Mouse (Mus musculus): ENCODE data around the gene Kansl3. TPM values are rescaled to one million over a fixed set of nuclear protein-coding genes. Genes with fewer than 3 reads are reported as not detected.

Gene Kansl3
- polyA plus RNA-seq, 1 experiment, result 47.9 TPM

DNA sequence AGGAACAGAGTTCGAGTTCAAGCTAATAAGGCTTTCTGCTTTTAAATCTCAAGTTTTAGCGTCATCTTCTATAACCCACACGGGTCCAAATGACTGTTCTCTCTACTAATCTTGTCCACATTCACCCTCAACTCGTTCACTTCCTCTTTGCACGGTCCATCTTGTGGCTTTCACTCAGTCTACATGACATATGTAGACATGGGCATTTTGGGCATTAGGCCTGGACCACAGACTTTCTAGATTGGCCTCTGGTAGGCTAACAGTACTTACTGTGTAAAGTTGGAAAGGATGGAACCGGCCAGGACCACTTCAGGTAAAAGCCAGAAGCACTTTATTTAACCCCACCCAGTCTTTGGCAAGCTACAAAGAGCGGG, 61.9 kb downstream of the Kansl3 start:
- H3K4me1 ChIP-seq (ENCODE audit: control insufficient read depth, insufficient read depth, low read length), result peaks cover 10% of the 10 kb centered on the region
- H3K27ac ChIP-seq (ENCODE audit: insufficient read depth, low read length), result no peak overlapping the region
- no peak overlapping the region for H3K4me3 ChIP-seq (ENCODE audit: insufficient read depth, low read length)
- TF ChIP-seq POLR2A (IDR thresholded peaks at IDR 0.05; ENCODE audit: low read depth, low read length) (no peak), CTCF (IDR thresholded peaks at IDR 0.05; ENCODE audit: borderline replicate concordance, insufficient read depth, low read length) (no peak)

GRCm38 (mm10) chr1:36306120-36306519, 62.9 kb downstream of the Kansl3 start:
- Histone ChIP-seq H3K4me1 (ENCODE audit: control insufficient read depth, insufficient read depth, low read length) (peaks cover 8% of the 10 kb centered on the region), H3K27ac (ENCODE audit: insufficient read depth, low read length) (no peak overlapping the region), H3K4me3 (ENCODE audit: insufficient read depth, low read length) (no peak overlapping the region)
- no peak for TF ChIP-seq CTCF (IDR thresholded peaks at IDR 0.05; ENCODE audit: borderline replicate concordance, insufficient read depth, low read length)
- TF ChIP-seq POLR2A (IDR thresholded peaks at IDR 0.05; ENCODE audit: low read depth, low read length), result no peak

- TF ChIP-seq CTCF (IDR thresholded peaks at IDR 0.05; ENCODE audit: borderline replicate concordance, insufficient read depth, low read length), result no peak
- no peak for TF ChIP-seq POLR2A (IDR thresholded peaks at IDR 0.05; ENCODE audit: low read depth, low read length)
- Histone ChIP-seq H3K4me1 (ENCODE audit: control insufficient read depth, insufficient read depth, low read length) (peaks cover 10% of the 10 kb centered on the region), H3K4me3 (ENCODE audit: insufficient read depth, low read length) (no peak overlapping the region), H3K27ac (ENCODE audit: insufficient read depth, low read length) (no peak overlapping the region)
Observed at GRCm38 (mm10) chr1:36304764-36305163, 64.2 kb downstream of the Kansl3 start.

- H3K4me3 ChIP-seq (ENCODE audit: insufficient read depth, low read length), result no peak overlapping the region
- no peak overlapping the region for H3K27ac ChIP-seq (ENCODE audit: insufficient read depth, low read length)
- H3K4me1 ChIP-seq (ENCODE audit: control insufficient read depth, insufficient read depth, low read length), result peaks cover 6% of the 10 kb centered on the region
- TF ChIP-seq POLR2A (IDR thresholded peaks at IDR 0.05; ENCODE audit: low read depth, low read length) (no peak), CTCF (IDR thresholded peaks at IDR 0.05; ENCODE audit: borderline replicate concordance, insufficient read depth, low read length) (no peak)
Observed at GRCm38 (mm10) chr1:36303381-36304320, 65.3 kb downstream of the Kansl3 start.

- no peak overlapping the region for H3K27ac ChIP-seq (ENCODE audit: insufficient read depth, low read length)
- H3K4me3 ChIP-seq (ENCODE audit: insufficient read depth, low read length), result no peak overlapping the region
- H3K4me1 ChIP-seq (ENCODE audit: control insufficient read depth, insufficient read depth, low read length), result peaks cover 6% of the 10 kb centered on the region; the same call in 1 of the 2 replicates
Observed at GRCm38 (mm10) chr1:36302957-36303356, 66.0 kb downstream of the Kansl3 start.

GRCm38 (mm10) chr1:36302273-36302672, 66.7 kb downstream of the Kansl3 start:
- Histone ChIP-seq H3K4me3 (ENCODE audit: insufficient read depth, low read length) (no peak overlapping the region), H3K4me1 (ENCODE audit: control insufficient read depth, insufficient read depth, low read length) (peaks cover 6% of the 10 kb centered on the region; the same call in 1 of the 2 replicates), H3K27ac (ENCODE audit: insufficient read depth, low read length) (no peak overlapping the region)
- no peak for TF ChIP-seq CTCF (IDR thresholded peaks at IDR 0.05; ENCODE audit: borderline replicate concordance, insufficient read depth, low read length)
- TF ChIP-seq POLR2A (IDR thresholded peaks at IDR 0.05; ENCODE audit: low read depth, low read length), result no peak

More at GRCm38 (mm10) chr1:36302957-36303356, 66.0 kb downstream of the Kansl3 start:
- TF ChIP-seq POLR2A (IDR thresholded peaks at IDR 0.05; ENCODE audit: low read depth, low read length) (no peak), CTCF (IDR thresholded peaks at IDR 0.05; ENCODE audit: borderline replicate concordance, insufficient read depth, low read length) (no peak)

DNA sequence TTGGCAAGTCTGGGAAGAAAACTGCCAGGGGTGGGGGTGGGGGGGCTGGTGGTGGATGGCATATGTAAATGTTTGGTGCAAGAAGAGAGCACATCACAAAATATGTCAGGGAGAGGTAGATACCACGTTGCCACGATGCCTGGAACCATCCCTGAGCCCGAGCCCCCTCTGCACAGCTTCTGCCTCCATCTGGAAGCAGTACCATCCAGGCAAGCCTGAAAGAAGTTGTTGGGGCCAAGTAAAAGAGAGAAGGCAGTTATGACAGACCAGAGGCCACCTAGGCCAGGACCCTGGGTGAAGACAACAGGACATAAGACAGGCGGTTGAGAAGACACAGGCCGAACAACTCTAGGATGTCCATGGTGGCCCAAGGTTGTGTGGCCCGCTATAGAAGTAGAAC, 68.5 kb downstream of the Kansl3 start:
- Histone ChIP-seq H3K27ac (ENCODE audit: insufficient read depth, low read length) (no peak overlapping the region), H3K4me3 (ENCODE audit: insufficient read depth, low read length) (no peak overlapping the region), H3K4me1 (ENCODE audit: control insufficient read depth, insufficient read depth, low read length) (peaks cover 6% of the 10 kb centered on the region; the same call in 1 of the 2 replicates)
- TF ChIP-seq CTCF (IDR thresholded peaks at IDR 0.05; ENCODE audit: borderline replicate concordance, insufficient read depth, low read length), result no peak
- no peak for TF ChIP-seq POLR2A (IDR thresholded peaks at IDR 0.05; ENCODE audit: low read depth, low read length)

DNA sequence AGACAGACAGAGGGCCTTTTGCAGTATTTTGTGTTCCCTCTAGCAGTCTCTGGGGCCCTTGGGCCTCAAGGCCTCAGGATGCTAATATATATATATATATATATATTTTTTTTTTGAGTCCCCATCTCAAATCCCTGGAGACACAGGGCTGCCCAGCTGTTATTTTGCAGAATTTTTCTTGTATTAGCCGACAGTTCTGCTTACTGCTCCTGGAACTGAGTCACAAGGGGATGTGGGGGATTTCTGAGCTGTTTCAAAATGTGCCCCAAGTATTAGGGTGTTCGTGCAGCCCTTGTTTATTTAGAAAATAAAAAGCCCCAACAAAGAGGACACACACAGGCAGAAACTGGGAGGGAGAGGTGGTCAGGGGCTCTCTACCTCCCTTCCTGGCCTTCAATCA, 69.3 kb downstream of the Kansl3 start:
- peaks cover 6% of the 10 kb centered on the region; the same call in 1 of the 2 replicates for H3K4me1 ChIP-seq (ENCODE audit: control insufficient read depth, insufficient read depth, low read length)
- no peak overlapping the region for H3K27ac ChIP-seq (ENCODE audit: insufficient read depth, low read length)
- H3K4me3 ChIP-seq (ENCODE audit: insufficient read depth, low read length), result no peak overlapping the region
- no peak for TF ChIP-seq CTCF (IDR thresholded peaks at IDR 0.05; ENCODE audit: borderline replicate concordance, insufficient read depth, low read length)
- TF ChIP-seq POLR2A (IDR thresholded peaks at IDR 0.05; ENCODE audit: low read depth, low read length), result no peak

- Histone ChIP-seq H3K4me1 (ENCODE audit: control insufficient read depth, insufficient read depth, low read length) (peaks cover 6% of the 10 kb centered on the region; the same call in 1 of the 2 replicates), H3K4me3 (ENCODE audit: insufficient read depth, low read length) (no peak overlapping the region), H3K27ac (ENCODE audit: insufficient read depth, low read length) (no peak overlapping the region)
- no peak for TF ChIP-seq CTCF (IDR thresholded peaks at IDR 0.05; ENCODE audit: borderline replicate concordance, insufficient read depth, low read length)
- no peak for TF ChIP-seq POLR2A (IDR thresholded peaks at IDR 0.05; ENCODE audit: low read depth, low read length)
Observed at GRCm38 (mm10) chr1:36299126-36299525, 69.9 kb downstream of the Kansl3 start.

DNA sequence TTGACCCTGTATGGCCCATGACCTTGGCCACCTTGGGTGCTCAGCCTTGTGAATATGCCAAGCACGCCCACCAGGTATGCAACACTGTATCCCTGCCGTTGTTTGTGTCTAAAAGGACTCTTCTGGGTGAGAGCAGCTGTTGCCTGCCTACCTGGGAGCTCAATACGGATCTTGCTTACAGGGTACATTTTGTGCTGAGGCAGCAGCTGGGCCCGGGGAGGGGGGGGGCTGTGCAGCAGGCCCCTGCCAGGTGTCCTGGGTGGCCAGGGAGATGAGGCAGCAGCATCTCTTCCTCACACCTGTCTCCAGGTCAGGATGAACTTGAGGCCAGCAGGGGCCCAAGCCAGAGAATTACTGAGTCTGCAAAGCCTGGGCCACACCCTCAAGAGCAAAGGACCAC, 70.9 kb downstream of the Kansl3 start:
- Histone ChIP-seq H3K4me3 (ENCODE audit: insufficient read depth, low read length) (no peak overlapping the region), H3K4me1 (ENCODE audit: control insufficient read depth, insufficient read depth, low read length) (peaks cover 6% of the 10 kb centered on the region; the same call in 1 of the 2 replicates), H3K27ac (ENCODE audit: insufficient read depth, low read length) (no peak overlapping the region)
- TF ChIP-seq POLR2A (IDR thresholded peaks at IDR 0.05; ENCODE audit: low read depth, low read length) (no peak), CTCF (IDR thresholded peaks at IDR 0.05; ENCODE audit: borderline replicate concordance, insufficient read depth, low read length) (no peak)

Measured in embryonic fibroblast, embryonic 13.5 days (primary cell).